Mouse (Mus musculus) CH12.LX (cell line): ENCODE measurements around the gene Ddx39. TPM values are rescaled to one million over a fixed set of nuclear protein-coding genes. Genes with fewer than 3 reads are reported as not detected.

ENCODE experiments used
- DNase-seq: peaks from one replicate; pipeline ENCODE4 v3.0.0-alpha.2; 2013; ENCODE audit errors: extremely low read depth
- H3K27ac ChIP-seq: 2 replicates; pipeline ENCODE4 v1.5.1; 2012; ENCODE audit warnings: low read depth, mild to moderate bottlenecking, control low read depth, moderate library complexity; ENCODE audit not compliant: insufficient read depth
- H3K27me3 ChIP-seq: replicated peaks from 2 replicates; pipeline ENCODE3; 2012; ENCODE audit warnings: inconsistent platforms
- H3K36me3 ChIP-seq, 2 experiments: replicated peaks in 1 of 2; 2 replicates each; pipeline versions ENCODE3 to v1.6.1; 2012; ENCODE audit warnings: inconsistent platforms in 1 of 2, low read length in 1 of 2, mild to moderate bottlenecking in 1 of 2, mixed read lengths in 1 of 2, moderate library complexity in 1 of 2; ENCODE audit not compliant: control insufficient read depth in 1 of 2, insufficient read depth in 1 of 2
- H3K4me1 ChIP-seq, 2 experiments: 2 replicates each; pipeline ENCODE4 v1.6.1; 2012; ENCODE audit warnings: inconsistent platforms in 1 of 2, moderate library complexity in 1 of 2; ENCODE audit not compliant: insufficient read depth in 2 of 2, control insufficient read depth in 1 of 2
- H3K4me2 ChIP-seq: 2 replicates; pipeline ENCODE4 v1.6.1; 2012; ENCODE audit warnings: low read depth, mild to moderate bottlenecking, control low read depth; ENCODE audit not compliant: poor library complexity, insufficient read depth, severe bottlenecking
- H3K4me3 ChIP-seq, 3 experiments: fragments of 150-350 bp in 1 of 3; sonication (generic) in 1 of 3; replicated peaks in 1 of 3; 2 replicates each; pipeline versions ENCODE3 to v1.5.1; 2011 to 2012; ENCODE audit warnings: low read depth in 2 of 3, low read length in 2 of 3, mild to moderate bottlenecking in 2 of 3, moderate library complexity in 2 of 3, control low read depth in 1 of 3, improper control_type of control experiment in 1 of 3, inconsistent platforms in 1 of 3, mixed read lengths in 1 of 3; ENCODE audit not compliant: poor library complexity in 1 of 3
- H3K79me2 ChIP-seq: replicated peaks from 2 replicates; pipeline ENCODE4 v1.6.1; 2012; ENCODE audit warnings: mild to moderate bottlenecking, moderate library complexity; ENCODE audit not compliant: control insufficient read depth, poor library complexity, insufficient read depth, severe bottlenecking; ENCODE audit errors: extremely low read depth
- H3K9ac ChIP-seq: 2 replicates; pipeline ENCODE4 v1.6.1; 2012; ENCODE audit warnings: low read depth, mild to moderate bottlenecking, control low read depth, moderate library complexity; ENCODE audit not compliant: insufficient read depth
- H3K9me3 ChIP-seq: replicated peaks from 2 replicates; pipeline ENCODE3; 2012; ENCODE audit warnings: low read length, inconsistent platforms, mixed read lengths
- CTCF ChIP-seq, 2 experiments: IDR thresholded peaks in 1 of 2; conservative IDR thresholded peaks in 1 of 2; 2 replicates each; pipeline ENCODE4 v1.5.1; 2011 to 2012; ENCODE audit warnings: low read depth in 2 of 2, low read length in 2 of 2, improper control_type of control experiment in 1 of 2, inconsistent platforms in 1 of 2, mild to moderate bottlenecking in 1 of 2, moderate library complexity in 1 of 2
- GABPA ChIP-seq: IDR thresholded peaks from 2 replicates; pipeline ENCODE4 v1.6.1; 2012; ENCODE audit warnings: low read depth, low read length, improper control_type of control experiment, inconsistent platforms; ENCODE audit not compliant: insufficient replicate concordance
- JUN ChIP-seq: IDR thresholded peaks from 2 replicates; pipeline ENCODE4 v1.6.1; 2011; ENCODE audit warnings: low read depth, mild to moderate bottlenecking, low read length, improper control_type of control experiment, moderate library complexity; ENCODE audit not compliant: insufficient read depth
- JUND ChIP-seq: conservative IDR thresholded peaks from 2 replicates; pipeline ENCODE4 v1.6.1; 2011; ENCODE audit warnings: low read depth, low read length, improper control_type of control experiment
- KAT2A ChIP-seq: IDR thresholded peaks from 2 replicates; pipeline ENCODE4 v1.6.1; 2012; ENCODE audit warnings: low read length, improper control_type of control experiment, inconsistent platforms; ENCODE audit not compliant: insufficient replicate concordance
- MAFK ChIP-seq: IDR thresholded peaks from 2 replicates; pipeline ENCODE4 v1.6.1; 2011; ENCODE audit warnings: low read length, improper control_type of control experiment; ENCODE audit not compliant: insufficient replicate concordance
- MXI1 ChIP-seq: IDR thresholded peaks from 2 replicates; pipeline ENCODE4 v1.6.1; 2011; ENCODE audit warnings: mild to moderate bottlenecking, low read depth, low read length, improper control_type of control experiment
- NELFE ChIP-seq: IDR thresholded peaks from 2 replicates; pipeline ENCODE4 v1.6.1; 2011; ENCODE audit warnings: low read depth, low read length, improper control_type of control experiment
- NRF1 ChIP-seq: IDR thresholded peaks from 2 replicates; pipeline ENCODE4 v1.6.1; 2014; ENCODE audit warnings: low read depth, mild to moderate bottlenecking, inconsistent platforms, low read length, improper control_type of control experiment, moderate library complexity
- SMC3 ChIP-seq: IDR thresholded peaks from 2 replicates; pipeline ENCODE4 v1.6.1; 2011; ENCODE audit warnings: low read depth, low read length, improper control_type of control experiment
- TBP ChIP-seq: conservative IDR thresholded peaks from 2 replicates; pipeline ENCODE4 v1.6.1; 2011; ENCODE audit warnings: low read depth, low read length, improper control_type of control experiment
- UBTF ChIP-seq: IDR thresholded peaks from 2 replicates; pipeline ENCODE4 v1.6.1; 2012; ENCODE audit warnings: low read depth, mild to moderate bottlenecking, inconsistent platforms, low read length, improper control_type of control experiment, moderate library complexity
- USF2 ChIP-seq: conservative IDR thresholded peaks from 2 replicates; pipeline ENCODE4 v1.6.1; 2011; ENCODE audit warnings: low read depth, low read length, improper control_type of control experiment
- ZC3H11A ChIP-seq: IDR thresholded peaks from 2 replicates; pipeline ENCODE4 v1.6.1; 2012; ENCODE audit warnings: low read depth, mild to moderate bottlenecking, inconsistent platforms, low read length, improper control_type of control experiment
- ZKSCAN1 ChIP-seq: IDR thresholded peaks from 2 replicates; pipeline ENCODE4 v1.6.1; 2012; ENCODE audit warnings: low read depth, inconsistent platforms, low read length, improper control_type of control experiment, borderline replicate concordance
- dilution Hi-C: fragments of 300-500 bp; cut with MboI; formaldehyde crosslinking; loops from 2 replicates; pipeline ENCODE4 v1.14.3; 2020; ENCODE audit warnings: low sequenced_read_pairs; ENCODE audit not compliant: extremely low pct_unique_long_range_greater_than_20kb, extremely low pct_ligation_motif_present
- in situ Hi-C: fragments of 300-500 bp; cut with MboI; formaldehyde crosslinking; loops from 3 replicates; pipeline ENCODE4 v1.14.3; 2019; ENCODE audit warnings: low sequenced_read_pairs, low pct_ligation_motif_present, low pct_unique_long_range_greater_than_20kb, mixed read lengths
- polyA plus RNA-seq: library from polyadenylated mRNA; unstranded; fragments of >175 nt; gene quantifications from 2 replicates; pipeline ENCODE4 v1.2.1, GENCODE M21; 2012; ENCODE audit warnings: low read depth; ENCODE audit not compliant: insufficient read length
- total RNA-seq, 2 experiments: library from RNA; depleted of rRNA; stranded (reverse); fragments of 300-350 nt in 1 of 2; fragments of >200 nt in 1 of 2; gene quantifications; 2 replicates each; pipeline ENCODE4 v1.2.3; 2012 to 2014

Ddx39 gene
- total and polyA plus RNA-seq, 3 experiments, result 194 to 339 (median 231) TPM

DNA sequence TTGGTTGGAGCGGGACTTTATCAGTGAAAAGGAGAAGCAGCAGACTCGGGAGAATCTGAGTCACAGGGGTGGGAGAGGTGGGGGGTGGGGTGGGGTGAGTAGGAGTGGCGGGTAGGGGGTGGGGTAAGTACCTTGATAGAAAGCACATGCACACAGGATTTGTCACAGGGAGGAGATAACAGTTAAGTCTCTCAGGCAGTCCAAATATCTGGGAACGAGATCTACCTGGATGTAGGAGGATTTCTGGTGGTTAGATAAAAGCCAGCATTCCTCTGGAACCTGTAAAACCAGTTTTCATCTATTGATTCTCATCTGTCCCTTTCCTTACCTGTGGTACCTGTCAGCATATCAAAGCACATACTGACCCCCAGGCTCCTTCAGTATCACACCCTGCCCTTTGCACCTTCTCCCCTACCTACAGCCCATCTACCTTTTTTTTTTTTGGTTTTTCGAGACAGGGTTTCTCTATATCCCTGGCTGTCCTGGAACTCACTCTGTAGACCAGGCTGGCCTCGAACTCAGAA is 42.2 kb downstream of the Ddx39 start:
- TF ChIP-seq TBP (no peak), MAFK (no peak), KAT2A (no peak), ZKSCAN1 (no peak), NRF1 (no peak), SMC3 (no peak), ZC3H11A (no peak), MXI1 (no peak), JUND (no peak), JUN (no peak), UBTF (no peak), NELFE (no peak)
- H3K4me2 ChIP-seq, result no peak overlapping the region
- no peaks in the 10 kb centered on the region for H3K27me3 ChIP-seq
- no peak for DNase-seq
- H3K36me3 ChIP-seq, result no peaks in the 10 kb centered on the region
- H3K9ac ChIP-seq, result no peak overlapping the region
- H3K79me2 ChIP-seq, result no peaks in the 10 kb centered on the region
- H3K9me3 ChIP-seq, result no peaks in the 10 kb centered on the region
- H3K4me1 ChIP-seq, result peaks cover 0 to 7% of the 10 kb centered on the region in 2 experiments; a peak in 1 of 4 replicates
- dilution Hi-C loops, result no loop called here
- H3K4me3 ChIP-seq, result no peak overlapping the region
- no peak overlapping the region for H3K27ac ChIP-seq
- in situ Hi-C loops, result no loop called here

DNA sequence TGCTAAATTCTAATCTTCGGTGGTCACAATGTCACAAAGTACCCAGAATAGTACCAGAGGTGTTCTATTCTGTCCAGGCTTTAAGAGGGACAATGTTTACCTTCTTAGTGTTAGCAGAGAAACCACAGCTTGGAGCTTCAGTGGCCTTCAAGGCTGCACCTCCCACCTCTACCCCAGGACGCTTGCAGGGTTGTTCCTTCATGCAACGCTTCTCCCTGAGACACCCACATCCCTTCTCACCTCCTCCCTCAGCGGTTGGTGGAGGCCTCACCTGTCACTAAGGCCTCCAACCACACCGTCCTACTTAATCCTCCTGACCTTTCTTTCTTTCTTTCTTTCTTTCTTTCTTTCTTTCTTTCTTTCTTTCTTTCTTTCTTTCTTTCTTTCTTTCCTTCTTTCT is 43.3 kb downstream of the Ddx39 start:
- in situ Hi-C loops, result no loop called here
- no peak overlapping the region for H3K4me3 ChIP-seq
- H3K9ac ChIP-seq, result no peak overlapping the region
- H3K9me3 ChIP-seq, result no peaks in the 10 kb centered on the region
- no peak overlapping the region for H3K27ac ChIP-seq
- no peak for TF ChIP-seq JUND
- TF ChIP-seq USF2, result no peak
- no peak for TF ChIP-seq GABPA
- TF ChIP-seq MXI1, result no peak
- TF ChIP-seq MAFK, result no peak
- TF ChIP-seq NRF1, result no peak
- no peak for TF ChIP-seq CTCF (conservative IDR thresholded peaks at IDR 0.05 in 1 of 2, IDR thresholded peaks at IDR 0.05 in 1 of 2; ENCODE audit: low read depth in 2 of 2, low read length in 2 of 2)
- no peak for TF ChIP-seq UBTF
- TF ChIP-seq, all 38 proteins: peak for 0
- H3K79me2 ChIP-seq, result no peaks in the 10 kb centered on the region
- no peak overlapping the region for H3K4me2 ChIP-seq
- no peaks in the 10 kb centered on the region for H3K4me1 ChIP-seq
- no peaks in the 10 kb centered on the region for H3K27me3 ChIP-seq
- dilution Hi-C loops, result no loop called here
- no peak for DNase-seq
- H3K36me3 ChIP-seq, result no peaks in the 10 kb centered on the region
